Comparison of ENCODE assay signal across 28 mouse cellular contexts in the genomic region with DNA sequence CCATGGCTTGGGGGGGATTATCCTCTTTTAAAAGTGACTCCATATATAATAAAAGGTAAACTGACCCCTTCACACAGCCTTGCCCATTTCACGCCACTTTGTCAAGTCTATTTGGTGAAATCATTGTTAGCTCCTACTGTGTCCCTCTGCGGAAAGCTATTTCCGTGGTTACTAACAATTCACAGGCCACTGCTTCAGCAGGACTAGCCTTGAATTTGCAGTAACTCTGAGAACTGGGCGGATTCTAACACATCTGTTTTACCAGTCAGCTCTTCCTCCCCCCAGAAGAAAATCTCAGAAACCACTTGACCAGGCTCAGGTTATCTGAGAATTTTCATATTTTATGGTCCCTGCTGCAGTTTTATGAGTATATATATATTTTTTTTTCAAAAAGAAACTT. TPM values are rescaled to one million over a fixed set of nuclear protein-coding genes. Genes with fewer than 3 reads are reported as not detected.
DNase-seq lines count a peak whose midpoint lies in the region; ATAC-seq and TF ChIP-seq lines count a peak whose summit lies in the region.
"Had no signal": no experiment of that assay in that cellular context is flagged by ENCODE, and none has a peak within 500 bp of the region (broad histone marks: within the 10 kb centered on the region; RNA-seq: fewer than 3 reads in every experiment).

No protein-coding gene starts in this region.

- H3K4me2 ChIP-seq in kidney, postnatal 0 days (ENCODE audit: low read length) = no peak overlapping the region
- no peak overlapping the region for H3K4me2 ChIP-seq in limb, embryonic 12.5 days
- H3K4me2 ChIP-seq: forebrain, embryonic 12.5 days; heart, embryonic 13.5 days; hindbrain, embryonic 14.5 days; liver, embryonic 12.5 days; lung, embryonic 14.5 days; stomach, embryonic 15.5 days had no signal

- H3K27ac ChIP-seq in kidney, postnatal 0 days = no peak overlapping the region
- H3K27ac ChIP-seq in embryonic fibroblast, embryonic 13.5 days (ENCODE audit: insufficient read depth, low read length) = peak overlapping the region; percentile 80
- peak overlapping the region; percentile 77 for H3K27ac ChIP-seq in limb, embryonic 12.5 days
- H3K27ac ChIP-seq in forebrain, embryonic 10.5 days = no peak overlapping the region
- H3K27ac ChIP-seq: forebrain, embryonic 12.5 days; heart, embryonic 13.5 days; hindbrain, embryonic 14.5 days; liver, embryonic 12.5 days; stomach, embryonic 15.5 days had no signal

- TF ChIP-seq POLR2A in embryonic fibroblast, embryonic 13.5 days (IDR thresholded peaks at IDR 0.05; ENCODE audit: low read depth, low read length) = no peak

- 38% methylated on average over 4 of the region's 4 CpGs for WGBS in kidney, postnatal 0 days
- 7% methylated on average over 4 of the region's 4 CpGs for WGBS in limb, embryonic 12.5 days
- WGBS in forebrain, embryonic 10.5 days = 18% methylated on average over 4 of the region's 4 CpGs

- H3K9ac ChIP-seq in kidney, postnatal 0 days (ENCODE audit: low read depth, low read length) = no peak overlapping the region
- H3K9ac ChIP-seq in limb, embryonic 12.5 days (replicated peaks) = no peak overlapping the region
- H3K9ac ChIP-seq: forebrain, embryonic 12.5 days; heart, embryonic 13.5 days; hindbrain, embryonic 14.5 days; liver, embryonic 12.5 days; lung, embryonic 14.5 days; stomach, embryonic 15.5 days had no signal

- no peak for TF ChIP-seq CTCF in kidney, postnatal 0 days (IDR thresholded peaks at IDR 0.05; ENCODE audit: low read depth)
- no peak for TF ChIP-seq CTCF in embryonic fibroblast, embryonic 13.5 days (IDR thresholded peaks at IDR 0.05; ENCODE audit: borderline replicate concordance, insufficient read depth, low read length)

- peak; percentile 21 for DNase-seq in kidney, postnatal 0 days (ENCODE audit: low spot score)
- DNase-seq in kidney, adult 8-10 months = no peak
- peak; percentile 54 for DNase-seq in embryo, embryonic 11 days
- no peak for DNase-seq in yolk sac, embryonic 10.5 days (ENCODE audit: low spot score)
- DNase-seq in forebrain, embryonic 10.5 days (ENCODE audit: extremely low spot score, low spot score) = no peak
- no peak for DNase-seq in kidney, postnatal 4 days
- DNase-seq: adrenal gland, postnatal 10 days; cerebellum, adult 11 months; cerebellum, postnatal 10 days; gastrocnemius, postnatal 10 days; heart, adult 11 months; kidney, adult 2 months; lung, embryonic 14.5 days; lung, postnatal 4 days; right cerebral cortex, postnatal 14 days; thymus, adult 2 months had no signal

- H3K27me3 ChIP-seq in kidney, postnatal 0 days (ENCODE audit: insufficient read depth, low read length) = no peaks in the 10 kb centered on the region
- H3K27me3 ChIP-seq in limb, embryonic 12.5 days = no peaks in the 10 kb centered on the region
- H3K27me3 ChIP-seq in forebrain, embryonic 10.5 days (ENCODE audit: poor library complexity, severe bottlenecking) = peaks cover 44% of the 10 kb centered on the region
- H3K27me3 ChIP-seq: forebrain, embryonic 12.5 days; heart, embryonic 13.5 days; liver, embryonic 12.5 days; stomach, embryonic 15.5 days had no signal

- H3K4me1 ChIP-seq in kidney, postnatal 0 days (replicated peaks; ENCODE audit: insufficient read depth, low read length) = no peaks in the 10 kb centered on the region
- no peaks in the 10 kb centered on the region for H3K4me1 ChIP-seq in embryonic fibroblast, embryonic 13.5 days (ENCODE audit: control insufficient read depth, insufficient read depth, low read length)
- H3K4me1 ChIP-seq in limb, embryonic 12.5 days (replicated peaks) = peaks cover 50% of the 10 kb centered on the region
- peaks cover 31% of the 10 kb centered on the region for H3K4me1 ChIP-seq in forebrain, embryonic 10.5 days
- H3K4me1 ChIP-seq: heart, embryonic 13.5 days; liver, embryonic 12.5 days; stomach, embryonic 15.5 days had no signal

- ATAC-seq in kidney, postnatal 0 days (replicated peaks; ENCODE audit: low FRiP score, low read depth) = no peak
- peak; percentile 28; the same call in 1 of the 2 replicates for ATAC-seq in limb, embryonic 12.5 days (ENCODE audit: insufficient number of reproducible peaks, insufficient read depth, low FRiP score, low TSS enrichment, low read depth)
- ATAC-seq: activated CD4-positive, CD25-positive, alpha-beta regulatory T cell, adult 4 months; liver, embryonic 12.5 days had no signal

- H3K9me3 ChIP-seq in kidney, postnatal 0 days (replicated peaks; ENCODE audit: low read length) = no peaks in the 10 kb centered on the region
- no peaks in the 10 kb centered on the region for H3K9me3 ChIP-seq in limb, embryonic 12.5 days
- H3K9me3 ChIP-seq in forebrain, embryonic 10.5 days = 0 out of 2 replicates have a peak, but pooled peaks cover 3% of the 10 kb centered on the region
- H3K9me3 ChIP-seq: forebrain, embryonic 12.5 days; heart, embryonic 13.5 days; liver, embryonic 12.5 days; stomach, embryonic 15.5 days had no signal

- no peaks in the 10 kb centered on the region for H3K36me3 ChIP-seq in kidney, postnatal 0 days (ENCODE audit: insufficient read depth, low read length)
- no peaks in the 10 kb centered on the region; the same call in 1 of the 2 replicates for H3K36me3 ChIP-seq in limb, embryonic 12.5 days
- H3K36me3 ChIP-seq in forebrain, embryonic 10.5 days (replicated peaks) = no peaks in the 10 kb centered on the region
- H3K36me3 ChIP-seq: G1E; heart, embryonic 13.5 days; liver, embryonic 12.5 days; stomach, embryonic 15.5 days had no signal

- H3K4me3 ChIP-seq in kidney, postnatal 0 days (replicated peaks; ENCODE audit: low read depth, low read length) = no peak overlapping the region
- no peak overlapping the region for H3K4me3 ChIP-seq in embryonic fibroblast, embryonic 13.5 days (ENCODE audit: insufficient read depth, low read length)
- H3K4me3 ChIP-seq in limb, embryonic 12.5 days (replicated peaks) = no peak overlapping the region
- no peak overlapping the region for H3K4me3 ChIP-seq in forebrain, embryonic 10.5 days
- H3K4me3 ChIP-seq: forebrain, embryonic 12.5 days; heart, embryonic 13.5 days; liver, embryonic 12.5 days; stomach, embryonic 15.5 days had no signal

RNA-seq across cellular contexts. Expression of gene Gm21954, which starts 23.9 kb away (rescaled TPM):
- not detected in 2 replicates for polyA plus RNA-seq in kidney, postnatal 0 days (2015; fragmentation: Nextera tagmentation; extraction: Ambion mirVana)
- polyA plus RNA-seq in embryonic fibroblast, embryonic 13.5 days (2011; ENCODE audit: insufficient read length, low read depth, missing spikeins) = not detected in 2 replicates
- not detected in 2 replicates for polyA plus RNA-seq in limb, embryonic 12.5 days (2016; fragmentation: Nextera tagmentation; extraction: Ambion mirVana)
- polyA plus RNA-seq in forebrain, embryonic 10.5 days (2016; fragmentation: Nextera tagmentation; extraction: Ambion mirVana) = not detected in 2 replicates
- polyA plus RNA-seq: activated CD4-positive, CD25-positive, alpha-beta regulatory T cell, adult 4 months; forebrain, embryonic 12.5 days; frontal cortex, adult 2 months; G1E; heart, embryonic 13.5 days; hindbrain, embryonic 14.5 days; kidney, adult 2 months; large intestine, adult 2 months; liver, embryonic 12.5 days; lung, embryonic 14.5 days; neural tube, embryonic 14.5 days; stomach, embryonic 15.5 days; thymus, adult 2 months had no signal

Comparison
In these comparisons a context has a peak if more than half of its experiments do, and no peak if none do; other contexts are left out.
1. DNase-seq: peak in kidney, postnatal 0 days (single experiment) and embryo, embryonic 11 days (single experiment); none in kidney, adult 8-10 months (0 of 2), yolk sac, embryonic 10.5 days (single experiment), forebrain, embryonic 10.5 days (single experiment) and kidney, postnatal 4 days (0 of 2).
2. H3K27ac ChIP-seq: peak in embryonic fibroblast, embryonic 13.5 days (single experiment) and limb, embryonic 12.5 days (single experiment); none in kidney, postnatal 0 days (single experiment) and forebrain, embryonic 10.5 days (single experiment).